Mouse (Mus musculus) kidney, postnatal 0 days (tissue): ENCODE measurements around the gene Dnajc14. TPM values are rescaled to one million over a fixed set of nuclear protein-coding genes. Genes with fewer than 3 reads are reported as not detected.

Source experiments
- ATAC-seq: fragments of 200-750 bp; cut with Nextera tagmentation; replicated peaks from 2 replicates; pipeline ENCODE4 v1.8.0; 2017; ENCODE audit warnings: low read depth, moderate number of reproducible peaks, moderate TSS enrichment, moderate library complexity; ENCODE audit not compliant: low FRiP score
- DNase-seq: peaks from one replicate; pipeline ENCODE4 v3.0.0-alpha.2; 2016; ENCODE audit warnings: low spot score
- H3K27ac ChIP-seq: fragments of 300-500 bp; sonication (generic); 2 replicates; pipeline ENCODE4 v1.5.1; 2014; ENCODE audit warnings: mild to moderate bottlenecking
- H3K27me3 ChIP-seq: fragments of 300-500 bp; sonication (generic); 2 replicates; pipeline ENCODE4 v1.6.1; 2014; ENCODE audit warnings: low read length, mixed read lengths; ENCODE audit not compliant: insufficient read depth
- H3K36me3 ChIP-seq: fragments of 300-500 bp; sonication (generic); 2 replicates; pipeline ENCODE4 v1.6.1; 2014; ENCODE audit warnings: low read length, mixed read lengths; ENCODE audit not compliant: insufficient read depth
- H3K4me1 ChIP-seq: fragments of 300-500 bp; sonication (generic); replicated peaks from 2 replicates; pipeline ENCODE4 v1.6.1; 2014; ENCODE audit warnings: antibody characterized with exemption, low read length, mixed read lengths; ENCODE audit not compliant: insufficient read depth
- H3K4me2 ChIP-seq: fragments of 300-500 bp; sonication (generic); 2 replicates; pipeline ENCODE4 v1.6.1; 2014; ENCODE audit warnings: mild to moderate bottlenecking, low read length, moderate library complexity, mixed read lengths
- H3K4me3 ChIP-seq: fragments of 300-500 bp; sonication (generic); replicated peaks from 2 replicates; pipeline ENCODE4 v1.5.1; 2014; ENCODE audit warnings: low read depth, low read length
- H3K9ac ChIP-seq: fragments of 300-500 bp; sonication (generic); 2 replicates; pipeline ENCODE4 v1.6.1; 2014; ENCODE audit warnings: low read depth, low read length
- H3K9me3 ChIP-seq: fragments of 300-500 bp; sonication (generic); replicated peaks from 2 replicates; pipeline ENCODE4 v1.6.1; 2016; ENCODE audit warnings: low read length, inconsistent platforms, mixed read lengths
- CTCF ChIP-seq: IDR thresholded peaks from 2 replicates; pipeline ENCODE4 v1.5.1; 2016; ENCODE audit warnings: antibody characterized with exemption, low read depth, mild to moderate bottlenecking, moderate library complexity
- WGBS: fragments of 180-500 bp; shearing (Covaris S2); extraction: QIAGEN DNeasy Blood & Tissue Kit; methylation state at CpG from one replicate; pipeline ENCODE4 v1.1.7; 2014; 5-methylcytosine and 5-hydroxymethylcytosine counted together
- polyA plus RNA-seq: library from polyadenylated mRNA; unstranded; fragments of >200 nt; fragmentation: Nextera tagmentation; extraction: Ambion mirVana; gene quantifications from 2 replicates; pipeline ENCODE4 v1.2.1, GENCODE M21; 2015

Gene Dnajc14
- polyA plus RNA-seq, 1 experiment from 2014 or later, result 46.2 TPM

DNA sequence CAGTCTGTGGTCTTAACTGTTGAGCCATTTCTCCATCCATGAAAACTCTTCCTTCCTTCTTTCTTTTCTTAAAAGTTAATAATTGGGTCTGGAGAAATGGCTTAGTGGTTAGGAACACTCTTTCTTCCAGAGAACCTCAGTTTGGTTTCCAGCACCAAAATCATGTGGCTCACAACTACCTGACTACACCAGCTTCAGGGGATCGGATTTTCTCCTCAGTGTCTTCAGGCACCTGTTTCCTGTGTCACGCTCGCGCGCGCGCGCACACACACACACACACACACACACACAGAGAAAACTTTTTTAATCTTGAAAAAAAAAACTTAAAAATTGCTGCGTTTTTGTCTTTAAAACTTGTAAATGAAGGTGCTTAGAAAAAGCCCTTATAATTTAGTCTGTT is 20.0 kb downstream of the Dnajc14 start:
- H3K9ac ChIP-seq, result no peak overlapping the region
- no peaks in the 10 kb centered on the region for H3K27me3 ChIP-seq
- H3K36me3 ChIP-seq, result peaks cover 9% of the 10 kb centered on the region; the same call in 1 of the 2 replicates
- ATAC-seq, result no peak
- 97% methylated on average over 9 of the region's 9 CpGs for WGBS
- no peak overlapping the region for H3K4me2 ChIP-seq
- no peaks in the 10 kb centered on the region for H3K9me3 ChIP-seq
- peaks cover 4% of the 10 kb centered on the region; the same call in 1 of the 2 replicates for H3K4me1 ChIP-seq
- H3K27ac ChIP-seq, result no peak overlapping the region
- no peak for DNase-seq
- H3K4me3 ChIP-seq, result no peak overlapping the region
- TF ChIP-seq CTCF, result no peak

DNA sequence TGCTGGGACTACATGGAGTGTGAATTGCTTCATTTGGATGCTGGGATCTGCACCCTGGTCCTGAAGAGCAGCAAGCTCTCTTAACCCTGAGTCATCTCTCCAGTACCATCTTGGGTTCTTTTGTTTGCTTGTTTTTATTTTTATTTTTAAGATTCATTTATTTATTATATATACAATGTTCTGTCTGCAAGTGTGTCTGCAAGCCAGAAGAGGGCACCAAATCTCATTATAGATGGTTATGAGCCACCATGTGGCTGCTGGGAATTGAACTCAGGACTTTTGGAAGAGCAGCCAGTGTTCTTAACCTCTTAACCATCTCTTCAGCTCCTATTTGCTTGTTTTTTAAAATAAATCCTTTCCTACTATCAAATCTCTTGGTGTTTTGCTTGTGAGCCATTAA is 33.5 kb downstream of the Dnajc14 start:
- no peak overlapping the region for H3K27ac ChIP-seq
- H3K4me1 ChIP-seq, result no peaks in the 10 kb centered on the region
- peak; percentile 37 for TF ChIP-seq CTCF
- H3K4me2 ChIP-seq, result no peak overlapping the region
- no peaks in the 10 kb centered on the region for H3K9me3 ChIP-seq
- ATAC-seq (no peak), DNase-seq (no peak)
- no peak overlapping the region for H3K9ac ChIP-seq
- H3K36me3 ChIP-seq, result peaks cover 27% of the 10 kb centered on the region
- H3K27me3 ChIP-seq, result no peaks in the 10 kb centered on the region
- H3K4me3 ChIP-seq, result no peak overlapping the region

DNA sequence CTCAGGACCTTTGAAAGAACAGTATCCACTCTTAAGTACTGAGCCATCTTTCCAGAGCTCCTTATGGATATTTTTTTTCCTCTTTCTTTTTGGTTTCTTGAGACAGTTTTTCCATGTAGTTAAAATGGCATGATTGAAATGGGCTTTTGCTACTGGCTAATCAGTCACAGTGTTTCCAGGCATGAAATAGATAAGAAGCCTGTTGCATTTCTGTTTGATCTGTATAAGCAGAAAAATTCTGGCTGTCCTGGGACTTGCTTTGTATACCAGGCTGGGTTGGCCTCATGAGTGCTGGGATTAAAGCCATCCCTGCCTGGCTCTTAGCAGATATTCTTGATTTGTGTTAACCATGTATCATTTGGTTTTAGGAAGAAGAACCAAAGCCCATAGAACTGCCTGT is 35.6 kb downstream of the Dnajc14 start:
- H3K4me3 ChIP-seq, result no peak overlapping the region
- no peak overlapping the region for H3K4me2 ChIP-seq
- DNase-seq (no peak), ATAC-seq (no peak)
- no peak overlapping the region for H3K27ac ChIP-seq
- no peaks in the 10 kb centered on the region for H3K27me3 ChIP-seq
- peaks cover 33% of the 10 kb centered on the region for H3K36me3 ChIP-seq
- no peaks in the 10 kb centered on the region for H3K4me1 ChIP-seq
- no peak for TF ChIP-seq CTCF
- no peak overlapping the region for H3K9ac ChIP-seq
- H3K9me3 ChIP-seq, result no peaks in the 10 kb centered on the region

DNA sequence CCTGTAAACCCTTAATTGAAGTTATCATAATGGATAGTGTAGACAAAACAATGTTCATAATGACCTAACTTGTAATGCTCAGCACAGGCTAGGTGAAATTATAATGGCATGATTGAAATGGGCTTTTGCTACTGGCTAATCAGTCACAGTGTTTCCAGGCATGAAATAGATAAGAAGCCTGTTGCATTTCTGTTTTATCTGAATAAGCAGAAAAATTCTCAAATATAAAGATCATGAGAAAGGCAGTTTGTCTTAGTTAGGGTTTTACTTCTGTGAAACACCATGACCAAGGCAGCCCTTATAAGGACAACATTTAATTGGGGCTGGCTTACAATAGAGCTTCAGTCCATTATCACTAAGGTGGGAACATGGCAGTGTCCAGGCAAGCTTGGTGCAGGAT is 36.8 kb downstream of the Dnajc14 start:
- ATAC-seq, result no peak

DNA sequence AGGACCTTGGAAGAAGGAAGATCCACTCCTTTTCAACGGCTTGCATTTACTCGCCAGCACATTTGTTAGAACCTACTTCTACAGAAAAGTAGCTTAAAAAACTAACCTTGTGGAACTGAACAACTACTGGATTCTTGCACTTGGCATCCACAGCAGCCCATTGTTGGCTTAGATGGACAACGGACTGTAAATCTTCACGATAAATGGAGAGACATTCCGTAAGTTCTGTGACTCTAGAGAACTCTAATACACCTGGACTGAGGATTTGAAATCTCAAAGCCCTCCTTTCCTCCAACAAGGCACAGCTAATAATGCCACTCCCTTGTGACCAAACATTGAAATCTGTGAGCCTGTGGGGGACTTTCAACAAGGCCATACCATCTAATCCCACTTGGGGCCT is 39.4 kb downstream of the Dnajc14 start:
- H3K9me3 ChIP-seq, result no peaks in the 10 kb centered on the region
- 96% methylated on average over 5 of the region's 5 CpGs for WGBS
- no peak for TF ChIP-seq CTCF
- peaks cover 30% of the 10 kb centered on the region; the same call in 1 of the 2 replicates for H3K36me3 ChIP-seq
- no peak for ATAC-seq
- no peak overlapping the region for H3K4me3 ChIP-seq
- no peak for DNase-seq
- H3K4me1 ChIP-seq, result no peaks in the 10 kb centered on the region
- no peaks in the 10 kb centered on the region for H3K27me3 ChIP-seq
- no peak overlapping the region for H3K4me2 ChIP-seq
- H3K9ac ChIP-seq, result no peak overlapping the region
- H3K27ac ChIP-seq, result no peak overlapping the region

More for the DNA sequence above, 36.8 kb downstream of the Dnajc14 start:
- Histone ChIP-seq H3K36me3 (peaks cover 30% of the 10 kb centered on the region), H3K4me3 (no peak overlapping the region), H3K4me1 (no peaks in the 10 kb centered on the region), H3K4me2 (no peak overlapping the region), H3K9ac (no peak overlapping the region), H3K9me3 (no peaks in the 10 kb centered on the region), H3K27me3 (no peaks in the 10 kb centered on the region), H3K27ac (no peak overlapping the region)
- DNase-seq, result no peak
- no peak for TF ChIP-seq CTCF

DNA sequence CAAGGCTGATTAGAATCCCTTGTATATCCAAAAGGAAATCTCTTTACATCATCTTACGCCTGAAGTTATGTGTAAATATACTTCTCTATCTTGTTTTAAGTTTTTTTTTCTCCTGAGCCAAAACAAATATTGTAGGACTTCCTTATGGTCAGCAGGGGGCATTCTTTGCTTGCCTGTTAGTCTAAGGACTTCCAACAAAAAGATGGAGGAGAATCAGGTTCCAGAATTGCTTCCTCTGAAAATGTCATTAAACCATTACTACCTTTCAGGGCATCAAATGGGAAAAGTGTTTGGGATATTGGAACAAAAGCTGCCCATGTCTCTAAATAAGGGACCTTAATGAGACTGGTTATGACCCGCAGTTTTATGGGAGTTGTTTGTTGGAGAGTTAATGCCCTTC is 41.7 kb downstream of the Dnajc14 start:
- peak; percentile 83 for DNase-seq
- Histone ChIP-seq H3K4me1 (no peaks in the 10 kb centered on the region), H3K9me3 (no peaks in the 10 kb centered on the region), H3K27ac (no peak overlapping the region), H3K4me3 (no peak overlapping the region), H3K9ac (no peak overlapping the region), H3K27me3 (no peaks in the 10 kb centered on the region), H3K4me2 (peak overlapping the region; percentile 14), H3K36me3 (peaks cover 29% of the 10 kb centered on the region; the same call in 1 of the 2 replicates)
- peak; percentile 88 for TF ChIP-seq CTCF
- 37% methylated on average over 2 of the region's 2 CpGs for WGBS
- no peak for ATAC-seq

DNA sequence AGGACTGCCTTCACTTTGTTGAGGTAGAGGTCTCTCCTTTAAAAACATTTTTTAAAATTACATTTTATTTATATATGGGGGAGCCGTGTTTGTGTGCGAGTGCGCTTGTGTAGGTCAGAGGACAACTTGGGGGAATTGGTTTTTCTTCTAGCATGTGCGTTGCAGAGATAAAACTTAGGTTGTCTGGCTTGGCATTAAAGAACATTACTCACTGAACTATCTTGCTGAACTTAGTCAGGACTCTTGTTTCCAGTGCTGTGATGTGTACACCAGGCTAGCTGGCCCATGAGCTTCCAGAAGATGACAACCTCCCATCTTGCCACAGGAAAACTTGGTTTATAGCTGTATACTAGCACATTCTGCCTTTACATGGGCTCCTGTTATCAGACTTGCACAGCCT is 42.8 kb downstream of the Dnajc14 start:
- Histone ChIP-seq H3K27ac (no peak overlapping the region), H3K4me1 (no peaks in the 10 kb centered on the region), H3K9me3 (no peaks in the 10 kb centered on the region), H3K36me3 (peaks cover 22% of the 10 kb centered on the region), H3K4me2 (no peak overlapping the region), H3K4me3 (no peak overlapping the region), H3K9ac (no peak overlapping the region), H3K27me3 (no peaks in the 10 kb centered on the region)
- no peak for DNase-seq
- no peak for TF ChIP-seq CTCF
- ATAC-seq, result no peak
- WGBS, result 91% methylated on average over 4 of the region's 4 CpGs
